Mouse (Mus musculus): Measurements from ENCODE around the gene Gm21962.

The Gm21962 gene

DNA sequence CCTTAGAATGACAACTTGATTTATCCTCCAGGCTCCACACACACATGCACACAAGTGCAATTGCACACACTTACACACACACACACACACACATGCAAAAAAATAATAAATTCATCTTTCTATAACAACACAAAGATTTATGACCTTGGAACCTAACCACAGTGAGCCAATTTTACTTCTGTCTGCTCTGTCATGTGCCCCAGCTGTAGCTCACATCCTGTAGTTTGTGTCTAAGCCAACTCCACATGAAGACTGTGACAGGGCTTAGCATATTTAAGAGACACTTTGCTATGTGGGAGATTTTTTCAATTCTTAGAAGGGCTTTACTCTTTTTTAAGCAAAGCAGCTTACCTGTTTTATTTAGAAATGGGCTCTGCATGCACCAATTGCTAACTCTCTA, 20.2 kb downstream of the Gm21962 start:
- in situ Hi-C loops (cut with MboI, MseI) = loop anchor here in 1 of 2 experiments (25.0 kb wide), 1 partner anchor 1529 kb away; no protein-coding TSS in a partner anchor

DNA sequence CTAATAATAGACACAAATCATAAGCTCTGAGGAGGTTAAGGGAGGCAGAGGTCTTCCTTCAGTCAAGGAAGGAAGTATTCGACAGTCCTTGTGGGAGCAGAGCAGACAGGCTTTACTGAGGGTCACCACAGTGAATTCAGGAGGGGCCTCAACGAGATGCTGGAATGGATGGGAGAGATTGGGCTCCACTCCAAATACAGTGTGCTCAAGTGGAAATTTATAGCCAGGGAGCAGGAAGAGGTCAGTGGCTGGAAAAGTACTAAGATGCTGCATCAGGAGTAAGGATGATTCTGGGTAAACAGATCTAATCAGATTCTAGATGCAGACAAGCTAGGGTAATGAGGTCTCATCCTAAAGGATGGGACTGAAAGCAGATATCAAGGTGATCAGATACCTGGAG, 44.6 kb downstream of the Gm21962 start:
- in situ Hi-C loops (cut with MboI, MseI) = no loop called here

GRCm38 (mm10) chr3:137716573-137717157, 45.3 kb downstream of the Gm21962 start:
- in situ Hi-C loops (cut with MboI, MseI) = no loop called here

Measured in T-helper 17 cell (primary cell).